Mouse (Mus musculus) cortical plate, adult 2 months (tissue): ENCODE measurements around the gene Stxbp3. TPM values are rescaled to one million over a fixed set of nuclear protein-coding genes. Genes with fewer than 3 reads are reported as not detected.
"Not testable (repeated sequence)": the region's sequence is repeated elsewhere in the genome, so short reads cannot be mapped to it uniquely, and the experiment has no call there.

Source experiments
- H3K27ac ChIP-seq: fragments of 200-500 bp; 2 replicates; pipeline ENCODE4 v1.5.1; 2012; ENCODE audit warnings: low read length, control low read depth, inconsistent platforms; ENCODE audit not compliant: insufficient read depth
- H3K4me1 ChIP-seq: fragments of 200-500 bp; 2 replicates; pipeline ENCODE4 v1.6.1; 2011; ENCODE audit warnings: low read length; ENCODE audit not compliant: control insufficient read depth, insufficient read depth
- H3K4me3 ChIP-seq: fragments of 200-500 bp; 2 replicates; pipeline ENCODE4 v1.5.1; 2011; ENCODE audit warnings: mild to moderate bottlenecking, low read length, control low read depth; ENCODE audit not compliant: insufficient read depth
- CTCF ChIP-seq: fragments of 200-500 bp; IDR thresholded peaks from 2 replicates; pipeline ENCODE4 v1.5.1; 2011; ENCODE audit warnings: mild to moderate bottlenecking, control low read depth, low read length; ENCODE audit not compliant: insufficient read depth; ENCODE audit errors: extremely low read depth
- POLR2A ChIP-seq: fragments of 200-500 bp; IDR thresholded peaks from 2 replicates; pipeline ENCODE4 v1.6.1; 2011; ENCODE audit warnings: mild to moderate bottlenecking, low read length, control low read depth; ENCODE audit not compliant: insufficient read depth; ENCODE audit errors: extremely low read depth
- polyA plus RNA-seq: library from polyadenylated mRNA; depleted of rRNA; stranded (reverse); fragments of >200 nt; gene quantifications from 2 replicates; pipeline ENCODE4 v1.2.3, GENCODE M21; 2012

The Stxbp3 gene
- polyA plus RNA-seq, 1 experiment: 26.6 TPM

- no peak for TF ChIP-seq POLR2A
- TF ChIP-seq CTCF: no peak
- H3K4me1 ChIP-seq: peaks cover 7% of the 10 kb centered on the region
- H3K4me3 ChIP-seq: no peak overlapping the region
- peak overlapping the region; percentile 71; the same call in 1 of the 2 replicates for H3K27ac ChIP-seq
These were observed 40.5 kb upstream of the Stxbp3 start for GRCm38 (mm10) chr3:108880544-108881507.

GRCm38 (mm10) chr3:108879836-108880435 is 39.6 kb upstream of the Stxbp3 start:
- TF ChIP-seq CTCF: no peak
- TF ChIP-seq POLR2A: no peak
- Histone ChIP-seq H3K27ac (no peak overlapping the region), H3K4me3 (no peak overlapping the region), H3K4me1 (peaks cover 7% of the 10 kb centered on the region)

- no peak overlapping the region for H3K27ac ChIP-seq
- no peak for TF ChIP-seq POLR2A
- no peak for TF ChIP-seq CTCF
- H3K4me3 ChIP-seq: no peak overlapping the region
- H3K4me1 ChIP-seq: peaks cover 7% of the 10 kb centered on the region
These were observed 38.8 kb upstream of the Stxbp3 start for GRCm38 (mm10) chr3:108879129-108879528.

- no peak for TF ChIP-seq POLR2A
- no peak for TF ChIP-seq CTCF
- no peak overlapping the region for H3K27ac ChIP-seq
- H3K4me1 ChIP-seq: no peaks in the 10 kb centered on the region
- H3K4me3 ChIP-seq: no peak overlapping the region
These were observed 30.3 kb upstream of the Stxbp3 start for GRCm38 (mm10) chr3:108870631-108871030.

- no peak overlapping the region for H3K4me3 ChIP-seq
- H3K27ac ChIP-seq: no peak overlapping the region
- TF ChIP-seq CTCF (no peak), POLR2A (no peak)
- H3K4me1 ChIP-seq: no peaks in the 10 kb centered on the region
These were observed 27.1 kb upstream of the Stxbp3 start for GRCm38 (mm10) chr3:108867449-108867848.

- Histone ChIP-seq H3K4me3 (no peak overlapping the region), H3K27ac (no peak overlapping the region), H3K4me1 (no peaks in the 10 kb centered on the region)
- no peak for TF ChIP-seq POLR2A
- no peak for TF ChIP-seq CTCF
These were observed 25.4 kb upstream of the Stxbp3 start for GRCm38 (mm10) chr3:108865676-108866075.

- Histone ChIP-seq H3K27ac (no peak overlapping the region), H3K4me3 (no peak overlapping the region), H3K4me1 (no peaks in the 10 kb centered on the region)
- TF ChIP-seq CTCF: no peak
These were observed 24.8 kb upstream of the Stxbp3 start for GRCm38 (mm10) chr3:108865129-108865528.

GRCm38 (mm10) chr3:108863091-108863490 is 22.8 kb upstream of the Stxbp3 start:
- TF ChIP-seq POLR2A: no peak
- no peak for TF ChIP-seq CTCF
- H3K4me1 ChIP-seq: no peaks in the 10 kb centered on the region
- H3K4me3 ChIP-seq: no peak overlapping the region
- H3K27ac ChIP-seq: no peak overlapping the region

GRCm38 (mm10) chr3:108862282-108862681 is 22.0 kb upstream of the Stxbp3 start:
- not testable (repeated sequence) for H3K27ac ChIP-seq, H3K4me1 ChIP-seq, H3K4me3 ChIP-seq

DNA sequence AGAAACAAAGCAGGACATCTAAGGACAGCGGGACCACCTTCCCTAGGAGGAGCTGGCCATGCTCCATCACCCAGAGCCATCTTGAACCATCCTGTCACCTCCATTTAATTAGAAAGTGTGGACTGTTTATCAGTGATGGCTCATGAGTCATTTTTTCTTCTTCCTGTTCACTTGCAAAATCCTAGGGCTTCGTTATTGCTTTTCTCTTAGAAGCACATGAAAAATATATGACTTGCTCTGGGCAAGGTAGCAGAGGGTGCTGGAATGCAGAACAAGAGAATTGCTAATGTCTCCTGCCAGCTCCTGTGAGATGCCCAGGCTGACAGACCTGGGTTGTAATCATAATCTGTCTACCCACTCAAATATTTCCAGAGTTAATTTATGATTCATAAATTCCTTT is 20.5 kb upstream of the Stxbp3 start:
- Histone ChIP-seq H3K4me3 (no peak overlapping the region), H3K4me1 (no peaks in the 10 kb centered on the region; the same call in 1 of the 2 replicates), H3K27ac (no peak overlapping the region)
- TF ChIP-seq POLR2A: no peak
- TF ChIP-seq CTCF: no peak

GRCm38 (mm10) chr3:108858231-108858770 is 18.0 kb upstream of the Stxbp3 start:
- Histone ChIP-seq H3K4me3 (no peak overlapping the region), H3K27ac (no peak overlapping the region), H3K4me1 (peaks cover 6% of the 10 kb centered on the region)
- TF ChIP-seq POLR2A (no peak), CTCF (no peak)
